Mouse (Mus musculus) bone marrow macrophage, adult 2 months (primary cell): ENCODE results near the gene Dnajc11. TPM values are rescaled to one million over a fixed set of nuclear protein-coding genes. Genes with fewer than 3 reads are reported as not detected.
A peak's percentile ranks its signal among the peaks of the same experiment; 100 is the strongest.

Experiments used
- H3K27ac ChIP-seq: 2 replicates; pipeline ENCODE4 v1.5.1; 2012; ENCODE audit warnings: low read depth, low read length; ENCODE audit not compliant: insufficient read depth
- H3K4me1 ChIP-seq: 2 replicates; pipeline ENCODE4 v1.6.1; 2012; ENCODE audit warnings: low read length; ENCODE audit not compliant: control insufficient read depth, insufficient read depth
- H3K4me3 ChIP-seq: 2 replicates; pipeline ENCODE4 v1.5.1; 2012; ENCODE audit warnings: mild to moderate bottlenecking, low read length, moderate library complexity; ENCODE audit not compliant: insufficient read depth
- CTCF ChIP-seq: IDR thresholded peaks from 2 replicates; pipeline ENCODE4 v1.5.1; 2012; ENCODE audit warnings: low read depth, mild to moderate bottlenecking, low read length, moderate library complexity
- POLR2A ChIP-seq: IDR thresholded peaks from 2 replicates; pipeline ENCODE4 v1.6.1; 2012; ENCODE audit warnings: mild to moderate bottlenecking, low read depth, low read length, borderline replicate concordance
- polyA plus RNA-seq: library from polyadenylated mRNA; stranded (reverse); fragments of >200 nt; gene quantifications from 2 replicates; pipeline ENCODE4 v1.2.4, GENCODE M21; 2012; ENCODE audit not compliant: missing spikeins, insufficient read depth, insufficient read length

The Dnajc11 gene
- polyA plus RNA-seq, 1 experiment, result 43.3 TPM

- H3K4me3 ChIP-seq, result no peak overlapping the region
- no peak overlapping the region for H3K27ac ChIP-seq
- TF ChIP-seq POLR2A, result no peak
- no peak for TF ChIP-seq CTCF
Measured at GRCm38 (mm10) chr4:151902689-151903241, 30.7 kb upstream of the Dnajc11 start.

GRCm38 (mm10) chr4:151904098-151904497 lies 29.4 kb upstream of the Dnajc11 start:
- TF ChIP-seq POLR2A, result no peak
- Histone ChIP-seq H3K27ac (no peak overlapping the region), H3K4me3 (no peak overlapping the region), H3K4me1 (no peaks in the 10 kb centered on the region; the same call in 1 of the 2 replicates)

More at GRCm38 (mm10) chr4:151902689-151903241, 30.7 kb upstream of the Dnajc11 start:
- no peaks in the 10 kb centered on the region; the same call in 1 of the 2 replicates for H3K4me1 ChIP-seq

- Histone ChIP-seq H3K4me3 (no peak overlapping the region), H3K27ac (no peak overlapping the region), H3K4me1 (no peaks in the 10 kb centered on the region; the same call in 1 of the 2 replicates)
- no peak for TF ChIP-seq POLR2A
- TF ChIP-seq CTCF, result no peak
Measured at GRCm38 (mm10) chr4:151905621-151906020, 27.9 kb upstream of the Dnajc11 start.

GRCm38 (mm10) chr4:151907577-151908343 lies 25.7 kb upstream of the Dnajc11 start:
- H3K4me3 ChIP-seq, result no peak overlapping the region

GRCm38 (mm10) chr4:151908809-151909208 lies 24.7 kb upstream of the Dnajc11 start:
- Histone ChIP-seq H3K4me1 (no peaks in the 10 kb centered on the region), H3K4me3 (no peak overlapping the region), H3K27ac (no peak overlapping the region)
- TF ChIP-seq POLR2A (no peak), CTCF (no peak)

More at GRCm38 (mm10) chr4:151907577-151908343, 25.7 kb upstream of the Dnajc11 start:
- H3K27ac ChIP-seq, result no peak overlapping the region
- TF ChIP-seq POLR2A (no peak), CTCF (no peak)
- no peaks in the 10 kb centered on the region; the same call in 1 of the 2 replicates for H3K4me1 ChIP-seq

GRCm38 (mm10) chr4:151916271-151916670 lies 17.2 kb upstream of the Dnajc11 start:
- Histone ChIP-seq H3K27ac (no peak overlapping the region), H3K4me1 (no peaks in the 10 kb centered on the region), H3K4me3 (no peak overlapping the region)
- TF ChIP-seq CTCF, result no peak
- TF ChIP-seq POLR2A, result no peak

- Histone ChIP-seq H3K4me1 (no peaks in the 10 kb centered on the region), H3K4me3 (no peak overlapping the region), H3K27ac (no peak overlapping the region)
- TF ChIP-seq CTCF (no peak), POLR2A (no peak)
Measured at GRCm38 (mm10) chr4:151919135-151919840, 14.2 kb upstream of the Dnajc11 start.

GRCm38 (mm10) chr4:151919900-151920643 lies 13.4 kb upstream of the Dnajc11 start:
- H3K27ac ChIP-seq, result no peak overlapping the region
- TF ChIP-seq POLR2A (no peak), CTCF (peak; percentile 78)
- no peak overlapping the region for H3K4me3 ChIP-seq
- no peaks in the 10 kb centered on the region for H3K4me1 ChIP-seq

GRCm38 (mm10) chr4:151922124-151922523 lies 11.4 kb upstream of the Dnajc11 start:
- H3K4me3 ChIP-seq, result no peak overlapping the region

More at GRCm38 (mm10) chr4:151922124-151922523, 11.4 kb upstream of the Dnajc11 start:
- no peaks in the 10 kb centered on the region for H3K4me1 ChIP-seq
- H3K27ac ChIP-seq, result no peak overlapping the region
- TF ChIP-seq POLR2A, result no peak
- TF ChIP-seq CTCF, result no peak
